Mouse (Mus musculus) hindbrain, embryonic 11.5 days (tissue): Measurements from ENCODE around the gene Erbb3. TPM values are rescaled to one million over a fixed set of nuclear protein-coding genes. Genes with fewer than 3 reads are reported as not detected.
"Not testable (repeated sequence)": the region's sequence is repeated elsewhere in the genome, so short reads cannot be mapped to it uniquely, and the experiment has no call there.

Experiments
- ATAC-seq: fragments of 200-750 bp; cut with Nextera tagmentation; 2 replicates; pipeline ENCODE4 v1.8.0; 2017; ENCODE audit warnings: mild to moderate bottlenecking, moderate TSS enrichment, moderate library complexity; ENCODE audit not compliant: low FRiP score
- DNase-seq: peaks from one replicate; pipeline ENCODE4 v3.0.0-alpha.2; 2015; ENCODE audit warnings: low spot score
- H3K27ac ChIP-seq: fragments of 300-500 bp; sonication (generic); 2 replicates; pipeline ENCODE4 v1.5.1; 2014; ENCODE audit warnings: mild to moderate bottlenecking, low read depth, low read length
- H3K27me3 ChIP-seq: fragments of 300-500 bp; sonication (generic); 2 replicates; pipeline ENCODE4 v1.6.1; 2014; ENCODE audit warnings: mild to moderate bottlenecking, low read length, moderate library complexity, mixed read lengths; ENCODE audit not compliant: control insufficient read depth, insufficient read depth
- H3K36me3 ChIP-seq: fragments of 300-500 bp; sonication (generic); 2 replicates; pipeline ENCODE4 v1.6.1; 2014; ENCODE audit warnings: mild to moderate bottlenecking, low read length, moderate library complexity, mixed read lengths; ENCODE audit not compliant: control insufficient read depth, insufficient read depth
- H3K4me1 ChIP-seq: fragments of 300-500 bp; sonication (generic); replicated peaks from 2 replicates; pipeline ENCODE4 v1.6.1; 2014; ENCODE audit warnings: low read length, mixed read lengths; ENCODE audit not compliant: control insufficient read depth, insufficient read depth
- H3K4me2 ChIP-seq: fragments of 300-500 bp; sonication (generic); replicated peaks from 2 replicates; pipeline ENCODE4 v1.6.1; 2014; ENCODE audit warnings: mild to moderate bottlenecking, low read depth, low read length
- H3K4me3 ChIP-seq: fragments of 300-500 bp; sonication (generic); 2 replicates; pipeline ENCODE4 v1.5.1; 2014; ENCODE audit warnings: low read depth, low read length
- H3K9ac ChIP-seq: fragments of 300-500 bp; sonication (generic); 2 replicates; pipeline ENCODE4 v1.6.1; 2014; ENCODE audit warnings: low read depth, low read length
- H3K9me3 ChIP-seq: fragments of 300-500 bp; sonication (generic); 2 replicates; pipeline ENCODE4 v1.6.1; 2016; ENCODE audit warnings: low read length; ENCODE audit not compliant: control insufficient read depth
- WGBS: fragments of 180-500 bp; shearing (Covaris S2); extraction: QIAGEN DNeasy Blood & Tissue Kit; methylation state at CpG from one replicate; pipeline ENCODE4 v1.1.7; 2014; 5-methylcytosine and 5-hydroxymethylcytosine counted together
- polyA plus RNA-seq: library from polyadenylated mRNA; unstranded; fragments of >200 nt; fragmentation: Nextera tagmentation; extraction: Ambion mirVana; gene quantifications from 2 replicates; pipeline ENCODE4 v1.2.1, GENCODE M21; 2014

Gene Erbb3
- polyA plus RNA-seq, 1 experiment from 2014 or later, result 4.6 TPM

- Histone ChIP-seq H3K4me2 (peak overlapping the region; percentile 87), H3K27me3 (no peaks in the 10 kb centered on the region), H3K4me3 (peak overlapping the region; percentile 92), H3K4me1 (peaks cover 4% of the 10 kb centered on the region; the same call in 1 of the 2 replicates), H3K27ac (peak overlapping the region; percentile 81), H3K9me3 (no peaks in the 10 kb centered on the region), H3K36me3 (no peaks in the 10 kb centered on the region; the same call in 1 of the 2 replicates), H3K9ac (peak overlapping the region; percentile 93)
- WGBS, result 0% methylated on average over 45 of the region's 46 CpGs
- ATAC-seq (peak; percentile 63), DNase-seq (peak; percentile 63)
Observed at GRCm38 (mm10) chr10:128565206-128565787, 24.2 kb downstream of the Erbb3 start.

DNA sequence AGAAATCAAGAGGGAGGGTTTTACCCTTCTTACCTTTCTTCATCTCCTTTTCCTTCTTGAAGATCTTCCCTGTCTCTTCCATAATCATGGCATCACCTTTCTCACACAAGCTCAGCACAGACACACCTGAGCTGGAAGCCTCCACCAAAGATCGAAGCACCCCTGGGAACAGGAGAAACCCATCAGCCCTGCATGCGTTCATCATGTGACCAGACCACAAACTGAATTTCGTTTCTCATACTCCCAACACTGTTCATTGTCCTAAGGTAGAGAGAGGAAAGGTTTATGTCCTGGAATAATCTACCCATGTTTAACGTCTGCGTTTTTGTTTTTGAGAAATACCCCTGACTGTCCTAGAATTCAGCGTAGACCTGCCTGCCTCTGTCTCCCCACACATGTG lies 25.9 kb downstream of the Erbb3 start:
- H3K36me3 ChIP-seq, result peaks cover 5% of the 10 kb centered on the region
- no peaks in the 10 kb centered on the region for H3K27me3 ChIP-seq
- ATAC-seq (no peak), DNase-seq (no peak)
- no peak overlapping the region for H3K27ac ChIP-seq
- H3K4me2 ChIP-seq, result no peak overlapping the region
- no peaks in the 10 kb centered on the region for H3K9me3 ChIP-seq
- H3K4me3 ChIP-seq, result no peak overlapping the region
- 95% methylated on average over 6 of the region's 6 CpGs for WGBS
- no peak overlapping the region; the same call in 1 of the 2 replicates for H3K9ac ChIP-seq
- H3K4me1 ChIP-seq, result peaks cover 4% of the 10 kb centered on the region; the same call in 1 of the 2 replicates

DNA sequence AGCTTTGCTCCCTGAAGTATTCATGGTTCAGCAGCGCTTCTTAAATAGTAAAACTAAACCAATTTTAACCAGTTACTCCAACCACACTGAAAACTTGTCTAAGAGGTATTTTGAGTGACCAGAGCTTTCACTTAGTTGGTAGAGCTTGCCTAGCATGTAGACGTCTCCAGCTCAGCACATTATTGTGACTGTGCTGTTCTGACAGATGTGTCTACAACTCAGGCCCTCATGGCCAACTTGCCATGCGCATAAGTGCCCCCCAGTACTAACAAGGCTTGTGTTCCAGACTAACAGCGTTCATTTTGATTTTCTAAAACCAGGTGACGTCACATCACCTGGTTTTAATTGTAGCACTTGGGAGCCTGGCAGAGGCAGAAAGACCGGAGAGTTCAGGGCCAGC lies 32.5 kb downstream of the Erbb3 start:
- no peak overlapping the region for H3K4me2 ChIP-seq
- H3K9ac ChIP-seq, result no peak overlapping the region
- H3K27ac ChIP-seq, result no peak overlapping the region
- ATAC-seq, result no peak
- no peak overlapping the region for H3K4me3 ChIP-seq
- WGBS, result 82% methylated on average over 6 of the region's 6 CpGs
- no peaks in the 10 kb centered on the region for H3K9me3 ChIP-seq
- DNase-seq, result no peak
- peaks cover 8% of the 10 kb centered on the region for H3K36me3 ChIP-seq
- H3K4me1 ChIP-seq, result no peaks in the 10 kb centered on the region
- H3K27me3 ChIP-seq, result no peaks in the 10 kb centered on the region

- Histone ChIP-seq H3K9ac (no peak overlapping the region), H3K27me3 (no peaks in the 10 kb centered on the region), H3K27ac (no peak overlapping the region), H3K4me1 (no peaks in the 10 kb centered on the region), H3K4me2 (no peak overlapping the region), H3K36me3 (peaks cover 8% of the 10 kb centered on the region), H3K9me3 (no peaks in the 10 kb centered on the region), H3K4me3 (no peak overlapping the region)
- no peak for DNase-seq
- no peak for ATAC-seq
Observed at GRCm38 (mm10) chr10:128556286-128556685, 33.2 kb downstream of the Erbb3 start.

DNA sequence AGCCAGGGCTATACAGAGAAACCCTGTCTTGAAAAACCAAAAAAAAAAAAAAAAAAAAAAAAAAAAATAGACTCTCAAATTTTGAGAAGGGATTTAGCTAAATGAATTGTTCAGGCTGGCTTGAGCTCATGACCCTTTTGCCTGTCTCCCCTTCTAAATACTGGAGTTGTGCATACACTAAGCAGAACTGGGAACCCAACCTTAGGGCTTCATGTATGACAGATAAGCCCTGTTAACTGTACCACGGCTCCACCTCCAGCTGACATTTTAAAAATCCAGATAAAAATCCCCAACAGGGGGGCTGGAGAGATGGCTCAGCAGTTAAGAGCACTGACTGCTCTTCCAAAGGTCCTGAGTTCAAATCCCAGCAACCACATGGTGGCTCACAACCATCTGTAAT lies 33.9 kb downstream of the Erbb3 start:
- not testable (repeated sequence) for H3K27ac ChIP-seq, DNase-seq, H3K27me3 ChIP-seq, H3K4me2 ChIP-seq, H3K9ac ChIP-seq, ATAC-seq, H3K4me1 ChIP-seq, H3K4me3 ChIP-seq, H3K9me3 ChIP-seq, H3K36me3 ChIP-seq
- 96% methylated on average over 1 of the region's 1 CpGs for WGBS

GRCm38 (mm10) chr10:128550144-128550823 lies 39.2 kb downstream of the Erbb3 start:
- H3K27me3 ChIP-seq, H3K27ac ChIP-seq, H3K4me2 ChIP-seq, H3K36me3 ChIP-seq, DNase-seq, H3K9me3 ChIP-seq, H3K4me3 ChIP-seq, H3K9ac ChIP-seq, H3K4me1 ChIP-seq, ATAC-seq: not testable (repeated sequence)
- WGBS, result 91% methylated on average over 11 of the region's 11 CpGs

- H3K9me3 ChIP-seq, H3K4me3 ChIP-seq, ATAC-seq, H3K9ac ChIP-seq, H3K4me1 ChIP-seq, H3K27ac ChIP-seq, H3K4me2 ChIP-seq, H3K27me3 ChIP-seq, H3K36me3 ChIP-seq: not testable (repeated sequence)
- peak; percentile 10 for DNase-seq
- WGBS, result 74% methylated on average over 6 of the region's 6 CpGs
Observed at GRCm38 (mm10) chr10:128549682-128550057, 39.8 kb downstream of the Erbb3 start.

GRCm38 (mm10) chr10:128548947-128549681 lies 40.3 kb downstream of the Erbb3 start, which contains the start of gene Rpl41:
Gene Rpl41, minus strand, starts transcription at chr10:128549305.
- Histone ChIP-seq H3K4me3 (peak within 1 kb of the TSS; percentile 79), H3K4me1 (peaks cover 2% of the 10 kb centered on the region; the same call in 1 of the 2 replicates), H3K36me3 (peaks cover 8% of the 10 kb centered on the region), H3K9me3 (no peaks in the 10 kb centered on the region), H3K4me2 (peak within 1 kb of the TSS; percentile 81), H3K27me3 (no peaks in the 10 kb centered on the region), H3K27ac (peak within 1 kb of the TSS; percentile 82), H3K9ac (peak within 1 kb of the TSS; percentile 91)
- ATAC-seq (peak; percentile 85), DNase-seq (peak; percentile 94)
- under 1% methylated on average over 31 of the region's 31 CpGs for WGBS
